Mouse (Mus musculus) olfactory bulb, adult 2 months (tissue): Measurements from ENCODE around the gene Gtf2i. TPM values are rescaled to one million over a fixed set of nuclear protein-coding genes. Genes with fewer than 3 reads are reported as not detected.

Experiments used
- H3K27ac ChIP-seq: fragments of 200-500 bp; 2 replicates; pipeline ENCODE4 v1.5.1; 2012; ENCODE audit warnings: low read depth, low read length; ENCODE audit not compliant: insufficient read depth
- H3K4me1 ChIP-seq: fragments of 200-500 bp; 2 replicates; pipeline ENCODE4 v1.6.1; 2012; ENCODE audit warnings: low read length; ENCODE audit not compliant: control insufficient read depth, insufficient read depth
- H3K4me3 ChIP-seq: fragments of 200-500 bp; 2 replicates; pipeline ENCODE4 v1.5.1; 2012; ENCODE audit warnings: mild to moderate bottlenecking, low read depth, low read length, moderate library complexity; ENCODE audit not compliant: insufficient read depth
- CTCF ChIP-seq: fragments of 200-500 bp; IDR thresholded peaks from 2 replicates; pipeline ENCODE4 v1.5.1; 2012; ENCODE audit warnings: low read depth, mild to moderate bottlenecking, low read length, moderate library complexity; ENCODE audit not compliant: insufficient read depth
- POLR2A ChIP-seq: fragments of 200-500 bp; IDR thresholded peaks from 2 replicates; pipeline ENCODE4 v1.6.1; 2012; ENCODE audit warnings: mild to moderate bottlenecking, low read depth, low read length, moderate library complexity; ENCODE audit not compliant: insufficient read depth
- whole genome bisulfite sequencing: fragments of 180-500 bp; shearing (Covaris S2); methylation state at CpG from one replicate; pipeline ENCODE4 v1.1.7; 2018; 5-methylcytosine and 5-hydroxymethylcytosine counted together
- polyA plus RNA-seq: library from polyadenylated mRNA; stranded (reverse); fragments of >200 nt; gene quantifications from 2 replicates; pipeline ENCODE4 v1.2.4, GENCODE M21; 2012; ENCODE audit warnings: low replicate concordance; ENCODE audit not compliant: missing spikeins, insufficient read depth, insufficient read length

Gene Gtf2i
- polyA plus RNA-seq, 1 experiment, result 380 TPM

- 68% methylated on average over 4 of the region's 4 CpGs for WGBS
- TF ChIP-seq POLR2A (no peak), CTCF (no peak)
- no peak overlapping the region for H3K27ac ChIP-seq
- peaks cover 10% of the 10 kb centered on the region for H3K4me1 ChIP-seq
- no peak overlapping the region for H3K4me3 ChIP-seq
Measured at GRCm38 (mm10) chr5:134221278-134221677, 93.3 kb downstream of the Gtf2i start.

DNA sequence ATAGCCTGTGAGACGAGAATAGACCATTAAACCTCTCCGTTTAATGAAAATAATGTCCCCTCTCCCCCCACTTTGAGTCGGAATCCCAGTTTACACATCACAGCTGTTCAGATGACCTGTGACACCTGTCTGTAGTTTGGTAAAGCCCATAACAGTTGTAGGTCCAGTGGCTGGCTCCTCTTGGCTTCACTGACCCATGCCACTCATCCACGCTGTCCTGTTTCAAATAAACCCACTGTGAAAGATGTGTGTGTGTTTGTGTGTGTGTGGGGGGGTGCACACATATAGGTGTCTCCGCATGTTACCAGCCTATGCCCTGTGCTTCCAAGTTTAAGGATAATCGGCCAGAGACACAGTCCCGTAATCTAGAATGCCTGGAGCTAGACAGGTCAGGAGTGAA is 96.7 kb downstream of the Gtf2i start:
- no peak overlapping the region for H3K4me3 ChIP-seq
- H3K27ac ChIP-seq, result no peak overlapping the region
- TF ChIP-seq CTCF (no peak), POLR2A (no peak)
- 97% methylated on average over 7 of the region's 7 CpGs for WGBS
- H3K4me1 ChIP-seq, result peaks cover 14% of the 10 kb centered on the region

GRCm38 (mm10) chr5:134214021-134214806 is 100.3 kb downstream of the Gtf2i start:
- H3K4me3 ChIP-seq, result no peak overlapping the region
- TF ChIP-seq CTCF (no peak), POLR2A (no peak)
- H3K27ac ChIP-seq, result no peak overlapping the region
- peaks cover 4% of the 10 kb centered on the region; the same call in 1 of the 2 replicates for H3K4me1 ChIP-seq
- WGBS, result 53% methylated on average over 12 of the region's 12 CpGs

DNA sequence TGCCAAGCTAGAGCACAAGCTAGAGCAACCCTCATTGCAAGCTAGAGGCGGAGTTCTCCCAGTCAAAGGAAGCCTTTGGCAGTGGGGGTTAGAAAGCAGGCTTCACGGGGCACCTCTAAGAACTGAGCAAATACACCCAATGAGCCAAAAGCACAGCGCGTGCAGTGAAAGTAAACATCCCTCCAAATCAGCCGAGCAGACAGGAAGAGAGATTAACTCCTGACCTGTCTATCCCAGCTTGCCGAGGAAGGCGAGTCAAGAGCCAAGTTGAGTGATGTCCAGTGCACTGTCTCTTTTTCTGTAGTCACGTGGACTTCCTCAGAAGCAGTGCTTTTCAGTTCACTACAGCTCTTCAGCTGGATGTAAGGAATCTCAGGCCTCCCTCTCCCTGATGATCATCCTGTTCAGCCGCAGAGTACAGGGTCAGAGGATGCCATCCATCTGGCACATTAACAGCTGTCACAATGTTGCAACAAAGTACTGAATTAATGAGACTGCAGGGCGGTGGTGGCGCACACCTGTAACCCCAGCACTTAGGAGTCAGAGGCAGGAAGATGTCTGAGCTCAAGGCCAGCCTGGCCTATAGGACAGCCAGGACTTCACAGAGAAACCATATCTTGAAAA is 104.5 kb downstream of the Gtf2i start:
- WGBS, result 65% methylated on average over 11 of the region's 11 CpGs

DNA sequence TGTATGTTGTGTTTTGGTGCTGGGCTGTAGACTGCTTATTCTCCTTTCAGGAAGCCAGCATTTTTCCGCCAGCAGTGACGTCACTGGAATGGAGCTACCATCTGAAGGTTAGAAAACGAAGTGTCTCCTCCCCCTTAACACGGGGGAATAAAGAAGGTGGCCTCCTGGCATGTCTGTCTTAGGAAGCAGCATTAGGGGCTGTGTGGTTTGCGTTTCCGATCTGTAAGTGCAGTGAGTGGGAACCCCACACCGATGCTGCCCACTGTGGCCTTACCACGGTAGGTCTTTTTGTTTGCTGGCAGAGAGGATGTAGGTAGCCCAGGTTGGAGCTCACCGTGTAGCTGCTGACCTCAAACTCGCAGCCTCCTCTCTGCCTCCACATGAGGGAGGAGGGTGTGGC is 107.8 kb downstream of the Gtf2i start:
- Histone ChIP-seq H3K4me3 (no peak overlapping the region), H3K27ac (no peak overlapping the region), H3K4me1 (no peaks in the 10 kb centered on the region)
- TF ChIP-seq POLR2A, result no peak
- TF ChIP-seq CTCF, result no peak
- 76% methylated on average over 10 of the region's 10 CpGs for WGBS

More for the DNA sequence above, 104.5 kb downstream of the Gtf2i start:
- peaks cover 4% of the 10 kb centered on the region; the same call in 1 of the 2 replicates for H3K4me1 ChIP-seq
- H3K4me3 ChIP-seq, result no peak overlapping the region
- H3K27ac ChIP-seq, result no peak overlapping the region
- no peak for TF ChIP-seq POLR2A
- TF ChIP-seq CTCF, result no peak

- Histone ChIP-seq H3K4me1 (peaks cover 8% of the 10 kb centered on the region; the same call in 1 of the 2 replicates), H3K4me3 (no peak overlapping the region), H3K27ac (no peak overlapping the region)
- TF ChIP-seq POLR2A (no peak), CTCF (no peak)
- 88% methylated on average over 8 of the region's 8 CpGs for WGBS
Measured at GRCm38 (mm10) chr5:134193664-134194063, 120.9 kb downstream of the Gtf2i start.

DNA sequence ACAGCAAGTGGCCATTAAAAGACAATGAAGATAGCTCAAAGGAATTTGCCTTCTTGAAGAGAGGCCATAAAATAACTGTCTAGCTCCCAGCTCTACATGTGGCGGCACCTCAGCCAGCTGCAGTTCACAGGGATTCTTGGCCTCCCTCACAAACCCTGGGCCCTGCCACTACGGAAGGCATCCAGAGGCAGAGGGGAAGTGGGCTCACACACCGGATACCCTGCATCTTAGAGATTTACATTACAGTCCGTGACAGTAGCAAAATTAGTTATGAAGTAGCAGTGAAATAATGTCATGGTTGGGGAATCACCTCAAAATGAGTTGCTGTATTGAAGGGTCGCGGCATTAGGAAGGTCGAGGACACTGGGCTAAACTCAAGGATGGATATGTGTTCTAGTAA is 126.0 kb downstream of the Gtf2i start:
- 88% methylated on average over 7 of the region's 7 CpGs for WGBS
- Histone ChIP-seq H3K4me3 (no peak overlapping the region), H3K27ac (peak overlapping the region; percentile 41), H3K4me1 (peaks cover 21% of the 10 kb centered on the region)
- no peak for TF ChIP-seq POLR2A

Other genes starting within 250 kb of the Gtf2i start
- gene Castor2, start 215.0 kb downstream of the Gtf2i start, polyA plus RNA-seq, result not detected in 2 replicates
- not detected in 2 replicates for gene Rcc1l, start 138.0 kb downstream of the Gtf2i start, polyA plus RNA-seq
- not detected in 2 replicates for gene Gtf2ird2, start 130.7 kb downstream of the Gtf2i start, polyA plus RNA-seq
- gene Ncf1, start 85.1 kb downstream of the Gtf2i start, polyA plus RNA-seq, result not detected in 2 replicates
- not detected in 2 replicates for gene Gtf2ird1, start 142.0 kb upstream of the Gtf2i start, polyA plus RNA-seq
- gene Clip2, start 237.7 kb upstream of the Gtf2i start, polyA plus RNA-seq, result not detected in 2 replicates
- gene Syna, start 245.4 kb upstream of the Gtf2i start, polyA plus RNA-seq, result not detected in 2 replicates